Mouse (Mus musculus) CH12.LX (cell line): Measurements from ENCODE around the gene Il12rb1. TPM values are rescaled to one million over a fixed set of nuclear protein-coding genes. Genes with fewer than 3 reads are reported as not detected.

Experiments used
- DNase-seq: peaks from one replicate; pipeline ENCODE4 v3.0.0-alpha.2; 2013; ENCODE audit errors: extremely low read depth
- H3K27ac ChIP-seq: 2 replicates; pipeline ENCODE4 v1.5.1; 2012; ENCODE audit warnings: low read depth, mild to moderate bottlenecking, control low read depth, moderate library complexity; ENCODE audit not compliant: insufficient read depth
- H3K27me3 ChIP-seq: replicated peaks from 2 replicates; pipeline ENCODE3; 2012; ENCODE audit warnings: inconsistent platforms
- H3K36me3 ChIP-seq, 2 experiments: replicated peaks in 1 of 2; 2 replicates each; pipeline versions ENCODE3 to v1.6.1; 2012; ENCODE audit warnings: inconsistent platforms in 1 of 2, low read length in 1 of 2, mild to moderate bottlenecking in 1 of 2, mixed read lengths in 1 of 2, moderate library complexity in 1 of 2; ENCODE audit not compliant: control insufficient read depth in 1 of 2, insufficient read depth in 1 of 2
- H3K4me1 ChIP-seq, 2 experiments: 2 replicates each; pipeline ENCODE4 v1.6.1; 2012; ENCODE audit warnings: inconsistent platforms in 1 of 2, moderate library complexity in 1 of 2; ENCODE audit not compliant: insufficient read depth in 2 of 2, control insufficient read depth in 1 of 2
- H3K4me2 ChIP-seq: 2 replicates; pipeline ENCODE4 v1.6.1; 2012; ENCODE audit warnings: low read depth, mild to moderate bottlenecking, control low read depth; ENCODE audit not compliant: poor library complexity, insufficient read depth, severe bottlenecking
- H3K4me3 ChIP-seq, 3 experiments: fragments of 150-350 bp in 1 of 3; sonication (generic) in 1 of 3; replicated peaks in 1 of 3; 2 replicates each; pipeline versions ENCODE3 to v1.5.1; 2011 to 2012; ENCODE audit warnings: low read depth in 2 of 3, low read length in 2 of 3, mild to moderate bottlenecking in 2 of 3, moderate library complexity in 2 of 3, control low read depth in 1 of 3, improper control_type of control experiment in 1 of 3, inconsistent platforms in 1 of 3, mixed read lengths in 1 of 3; ENCODE audit not compliant: poor library complexity in 1 of 3
- H3K79me2 ChIP-seq: replicated peaks from 2 replicates; pipeline ENCODE4 v1.6.1; 2012; ENCODE audit warnings: mild to moderate bottlenecking, moderate library complexity; ENCODE audit not compliant: control insufficient read depth, poor library complexity, insufficient read depth, severe bottlenecking; ENCODE audit errors: extremely low read depth
- H3K9ac ChIP-seq: 2 replicates; pipeline ENCODE4 v1.6.1; 2012; ENCODE audit warnings: low read depth, mild to moderate bottlenecking, control low read depth, moderate library complexity; ENCODE audit not compliant: insufficient read depth
- H3K9me3 ChIP-seq: replicated peaks from 2 replicates; pipeline ENCODE3; 2012; ENCODE audit warnings: low read length, inconsistent platforms, mixed read lengths
- BHLHE40 ChIP-seq: IDR thresholded peaks from 2 replicates; pipeline ENCODE4 v1.6.1; 2011; ENCODE audit warnings: mild to moderate bottlenecking, low read depth, low read length, improper control_type of control experiment
- CHD1 ChIP-seq: IDR thresholded peaks from 2 replicates; pipeline ENCODE4 v1.6.1; 2012; ENCODE audit warnings: low read depth, low read length, improper control_type of control experiment, inconsistent platforms
- CHD2 ChIP-seq: IDR thresholded peaks from 2 replicates; pipeline ENCODE4 v1.6.1; 2011; ENCODE audit warnings: low read length, improper control_type of control experiment
- E2F4 ChIP-seq: IDR thresholded peaks from 2 replicates; pipeline ENCODE4 v1.6.1; 2011; ENCODE audit warnings: low read depth, low read length, improper control_type of control experiment; ENCODE audit not compliant: insufficient replicate concordance
- ELF1 ChIP-seq: IDR thresholded peaks from 2 replicates; pipeline ENCODE4 v1.6.1; 2014; ENCODE audit warnings: low read depth, mild to moderate bottlenecking, inconsistent platforms, low read length, improper control_type of control experiment
- EP300 ChIP-seq: IDR thresholded peaks from 2 replicates; pipeline ENCODE4 v1.6.1; 2011; ENCODE audit warnings: low read length, improper control_type of control experiment
- ETS1 ChIP-seq: conservative IDR thresholded peaks from 2 replicates; pipeline ENCODE4 v1.6.1; 2012; ENCODE audit warnings: low read depth, mild to moderate bottlenecking, inconsistent platforms, low read length, improper control_type of control experiment, moderate library complexity
- GABPA ChIP-seq: IDR thresholded peaks from 2 replicates; pipeline ENCODE4 v1.6.1; 2012; ENCODE audit warnings: low read depth, low read length, improper control_type of control experiment, inconsistent platforms; ENCODE audit not compliant: insufficient replicate concordance
- HCFC1 ChIP-seq: IDR thresholded peaks from 2 replicates; pipeline ENCODE4 v1.6.1; 2012; ENCODE audit warnings: low read depth, mild to moderate bottlenecking, inconsistent platforms, low read length, improper control_type of control experiment
- IRF4 ChIP-seq: IDR thresholded peaks from 2 replicates; pipeline ENCODE4 v1.6.1; 2014; ENCODE audit warnings: low read depth, mild to moderate bottlenecking, inconsistent platforms, low read length, improper control_type of control experiment
- JUN ChIP-seq: IDR thresholded peaks from 2 replicates; pipeline ENCODE4 v1.6.1; 2011; ENCODE audit warnings: low read depth, mild to moderate bottlenecking, low read length, improper control_type of control experiment, moderate library complexity; ENCODE audit not compliant: insufficient read depth
- MAFK ChIP-seq: IDR thresholded peaks from 2 replicates; pipeline ENCODE4 v1.6.1; 2011; ENCODE audit warnings: low read length, improper control_type of control experiment; ENCODE audit not compliant: insufficient replicate concordance
- MAX ChIP-seq: IDR thresholded peaks from 2 replicates; pipeline ENCODE4 v1.6.1; 2011; ENCODE audit warnings: low read length, improper control_type of control experiment
- MAZ ChIP-seq: IDR thresholded peaks from 2 replicates; pipeline ENCODE4 v1.6.1; 2012; ENCODE audit warnings: low read depth, mild to moderate bottlenecking, inconsistent platforms, low read length, improper control_type of control experiment, moderate library complexity
- MEF2A ChIP-seq: IDR thresholded peaks from 2 replicates; pipeline ENCODE4 v1.6.1; 2014; ENCODE audit warnings: low read depth, mild to moderate bottlenecking, inconsistent platforms, low read length, improper control_type of control experiment, borderline replicate concordance
- MYC ChIP-seq: IDR thresholded peaks from 2 replicates; pipeline ENCODE4 v1.6.1; 2011; ENCODE audit warnings: low read depth, mild to moderate bottlenecking, improper control_type of control experiment, low read length
- NELFE ChIP-seq: IDR thresholded peaks from 2 replicates; pipeline ENCODE4 v1.6.1; 2011; ENCODE audit warnings: low read depth, low read length, improper control_type of control experiment
- NRF1 ChIP-seq: IDR thresholded peaks from 2 replicates; pipeline ENCODE4 v1.6.1; 2014; ENCODE audit warnings: low read depth, mild to moderate bottlenecking, inconsistent platforms, low read length, improper control_type of control experiment, moderate library complexity
- PAX5 ChIP-seq: IDR thresholded peaks from 2 replicates; pipeline ENCODE4 v1.6.1; 2012; ENCODE audit warnings: low read length, inconsistent platforms, mixed read lengths
- POLR2A ChIP-seq: IDR thresholded peaks from 2 replicates; pipeline ENCODE4 v1.6.1; 2011; ENCODE audit warnings: low read depth, mild to moderate bottlenecking, improper control_type of control experiment, low read length
- POLR2AphosphoS2 ChIP-seq: IDR thresholded peaks from 2 replicates; pipeline ENCODE4 v1.6.1; 2011; ENCODE audit warnings: low read depth, low read length, improper control_type of control experiment
- RAD21 ChIP-seq: IDR thresholded peaks from 2 replicates; pipeline ENCODE4 v1.6.1; 2011; ENCODE audit warnings: low read depth, mild to moderate bottlenecking, low read length, improper control_type of control experiment, moderate library complexity
- RCOR1 ChIP-seq: conservative IDR thresholded peaks from 2 replicates; pipeline ENCODE4 v1.6.1; 2012; ENCODE audit warnings: low read depth, mild to moderate bottlenecking, inconsistent platforms, low read length, improper control_type of control experiment
- SMC3 ChIP-seq: IDR thresholded peaks from 2 replicates; pipeline ENCODE4 v1.6.1; 2011; ENCODE audit warnings: low read depth, low read length, improper control_type of control experiment
- TBP ChIP-seq: conservative IDR thresholded peaks from 2 replicates; pipeline ENCODE4 v1.6.1; 2011; ENCODE audit warnings: low read depth, low read length, improper control_type of control experiment
- TCF12 ChIP-seq: IDR thresholded peaks from 2 replicates; pipeline ENCODE4 v1.6.1; 2014; ENCODE audit warnings: low read depth, mild to moderate bottlenecking, inconsistent platforms, low read length, improper control_type of control experiment
- UBTF ChIP-seq: IDR thresholded peaks from 2 replicates; pipeline ENCODE4 v1.6.1; 2012; ENCODE audit warnings: low read depth, mild to moderate bottlenecking, inconsistent platforms, low read length, improper control_type of control experiment, moderate library complexity
- USF1 ChIP-seq: IDR thresholded peaks from 2 replicates; pipeline ENCODE4 v1.6.1; 2014; ENCODE audit warnings: low read depth, mild to moderate bottlenecking, inconsistent platforms, low read length, improper control_type of control experiment
- USF2 ChIP-seq: conservative IDR thresholded peaks from 2 replicates; pipeline ENCODE4 v1.6.1; 2011; ENCODE audit warnings: low read depth, low read length, improper control_type of control experiment
- ZC3H11A ChIP-seq: IDR thresholded peaks from 2 replicates; pipeline ENCODE4 v1.6.1; 2012; ENCODE audit warnings: low read depth, mild to moderate bottlenecking, inconsistent platforms, low read length, improper control_type of control experiment
- ZKSCAN1 ChIP-seq: IDR thresholded peaks from 2 replicates; pipeline ENCODE4 v1.6.1; 2012; ENCODE audit warnings: low read depth, inconsistent platforms, low read length, improper control_type of control experiment, borderline replicate concordance
- dilution Hi-C: fragments of 300-500 bp; cut with MboI; formaldehyde crosslinking; loops from 2 replicates; pipeline ENCODE4 v1.14.3; 2020; ENCODE audit warnings: low sequenced_read_pairs; ENCODE audit not compliant: extremely low pct_unique_long_range_greater_than_20kb, extremely low pct_ligation_motif_present
- in situ Hi-C: fragments of 300-500 bp; cut with MboI; formaldehyde crosslinking; loops from 3 replicates; pipeline ENCODE4 v1.14.3; 2019; ENCODE audit warnings: low sequenced_read_pairs, low pct_ligation_motif_present, low pct_unique_long_range_greater_than_20kb, mixed read lengths
- polyA plus RNA-seq: library from polyadenylated mRNA; unstranded; fragments of >175 nt; gene quantifications from 2 replicates; pipeline ENCODE4 v1.2.1, GENCODE M21; 2012; ENCODE audit warnings: low read depth; ENCODE audit not compliant: insufficient read length
- total RNA-seq, 2 experiments: library from RNA; depleted of rRNA; stranded (reverse); fragments of 300-350 nt in 1 of 2; fragments of >200 nt in 1 of 2; gene quantifications; 2 replicates each; pipeline ENCODE4 v1.2.3; 2012 to 2014

Il12rb1 gene
- total and polyA plus RNA-seq, 3 experiments: 4.5 to 23.2 (median 12.5) TPM

DNA sequence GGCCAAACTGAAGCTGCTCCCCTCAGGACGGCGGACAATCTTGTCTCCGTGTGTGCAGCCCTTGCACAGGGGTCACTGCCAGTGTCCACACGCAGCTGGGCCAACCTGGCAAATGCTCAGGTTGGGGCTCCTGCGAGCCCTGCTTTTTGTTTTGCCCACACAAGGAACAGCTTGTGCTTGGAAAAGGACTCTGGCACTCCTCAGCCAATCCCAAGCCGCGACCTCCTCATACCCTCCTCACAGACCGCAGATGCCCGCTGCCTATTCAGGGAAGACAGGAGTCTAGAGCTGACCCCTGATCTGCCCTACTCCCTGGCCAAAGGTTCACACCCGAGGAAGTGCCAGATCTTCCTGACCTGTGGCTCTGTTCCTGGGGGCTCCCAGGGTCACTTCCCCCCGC, 24.1 kb downstream of the Il12rb1 start:
- Histone ChIP-seq H3K36me3 (peaks cover 12 to 27% of the 10 kb centered on the region in 2 experiments), H3K4me2 (no peak overlapping the region), H3K79me2 (no peaks in the 10 kb centered on the region), H3K27ac (no peak overlapping the region), H3K9me3 (no peaks in the 10 kb centered on the region), H3K4me3 (no peak overlapping the region), H3K9ac (no peak overlapping the region), H3K4me1 (peaks cover 13 to 21% of the 10 kb centered on the region in 2 experiments), H3K27me3 (no peaks in the 10 kb centered on the region)
- no peak for DNase-seq
- dilution Hi-C loops (no loop called here), in situ Hi-C loops (no loop called here)
- TF ChIP-seq TCF12 (no peak), RCOR1 (no peak), TBP (no peak), POLR2A (no peak), MEF2A (no peak), PAX5 (no peak), E2F4 (no peak), ETS1 (no peak), SMC3 (no peak), ZC3H11A (no peak), HCFC1 (no peak), ELF1 (no peak), ZKSCAN1 (no peak), MAZ (no peak), EP300 (no peak), USF1 (no peak)

DNA sequence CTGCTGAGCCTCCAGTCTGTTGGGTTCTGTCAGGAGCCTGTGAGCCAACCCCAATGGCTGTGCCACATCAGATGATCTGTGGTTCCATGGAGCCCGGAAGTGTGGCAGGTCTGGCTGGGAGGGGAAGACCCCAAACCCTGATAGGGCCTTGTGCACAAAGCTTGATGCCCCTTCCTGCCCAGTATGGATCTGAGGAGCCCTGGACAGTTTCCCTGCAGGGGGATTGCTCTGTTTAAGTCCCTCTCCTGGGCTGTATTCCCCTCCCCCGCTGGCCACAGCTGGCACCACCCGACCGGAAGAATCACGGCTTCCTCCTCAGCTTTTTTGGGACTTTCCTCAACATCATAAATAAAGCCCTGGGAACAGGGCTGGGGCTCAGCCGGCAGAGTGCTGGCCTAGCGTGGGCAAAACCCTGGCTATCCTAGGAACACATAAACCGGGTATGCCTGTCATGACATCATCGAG, 24.8 kb downstream of the Il12rb1 start:
- no peak overlapping the region for H3K9ac ChIP-seq
- no peaks in the 10 kb centered on the region for H3K9me3 ChIP-seq
- peak overlapping the region in 1 of 3 experiments; percentile 17 for H3K4me3 ChIP-seq
- H3K79me2 ChIP-seq: no peaks in the 10 kb centered on the region
- H3K4me2 ChIP-seq: no peak overlapping the region
- in situ Hi-C loops: no loop called here
- no peaks in the 10 kb centered on the region for H3K27me3 ChIP-seq
- H3K27ac ChIP-seq: no peak overlapping the region
- dilution Hi-C loops: no loop called here
- H3K4me1 ChIP-seq: peaks cover 13 to 21% of the 10 kb centered on the region in 2 experiments
- peaks cover 12 to 27% of the 10 kb centered on the region in 2 experiments for H3K36me3 ChIP-seq
- DNase-seq: peak; percentile 55
- TF ChIP-seq PAX5 (no peak), MAFK (no peak), CHD2 (peak; percentile 59; the same call in 1 of the 2 replicates), ETS1 (peak; percentile 33; the same call in 1 of the 2 replicates), UBTF (no peak), HCFC1 (no peak), ELF1 (peak; percentile 61; the same call in 1 of the 2 replicates), GABPA (no peak), BHLHE40 (no peak), POLR2AphosphoS2 (no peak), MAX (no peak), RCOR1 (no peak), E2F4 (no peak), IRF4 (no peak), NELFE (no peak), MAZ (no peak), ZC3H11A (no peak), NRF1 (no peak), CHD1 (no peak), USF2 (no peak), MYC (no peak), JUN (no peak), EP300 (no peak), USF1 (no peak), SMC3 (no peak), RAD21 (no peak), TCF12 (no peak)
